Mouse (Mus musculus): ENCODE data around the gene Rnf44. TPM values are rescaled to one million over a fixed set of nuclear protein-coding genes. Genes with fewer than 3 reads are reported as not detected.

The Rnf44 gene
- 102 and 113 TPM in 2 replicates for polyA plus RNA-seq (2016; fragmentation: Nextera tagmentation; extraction: Ambion mirVana)

GRCm38 (mm10) chr13:54693558-54694347, at the start of gene Rnf44:
Gene Rnf44 (minus strand): TSS chr13:54693907.
- under 1% methylated on average over 84 of the region's 92 CpGs for WGBS
- ATAC-seq (ENCODE audit: low FRiP score): peak; percentile 98

GRCm38 (mm10) chr13:54738213-54738601, 44.5 kb upstream of the Rnf44 start:
- Histone ChIP-seq H3K36me3 (replicated peaks) (peaks cover 47% of the 10 kb centered on the region), H3K27me3 (peaks cover 56% of the 10 kb centered on the region), H3K9me3 (no peaks in the 10 kb centered on the region), H3K4me1 (peaks cover 24% of the 10 kb centered on the region), H3K4me2 (peak overlapping the region; percentile 55), H3K27ac (no peak overlapping the region), H3K9ac (0 out of 2 replicates have a peak overlapping the region, but pooled peaks have one; percentile 21), H3K4me3 (replicated peaks) (peak overlapping the region; percentile 32)
- ATAC-seq (ENCODE audit: low FRiP score): no peak
- 6% methylated on average over 34 of the region's 34 CpGs for WGBS

More at GRCm38 (mm10) chr13:54693558-54694347, at the start of gene Rnf44:
- Histone ChIP-seq H3K27ac (peak within 1 kb of the TSS; percentile 91), H3K27me3 (0 out of 2 replicates have a peak, but pooled peaks cover 4% of the 10 kb centered on the region), H3K36me3 (replicated peaks) (no peaks in the 10 kb centered on the region), H3K9me3 (no peaks in the 10 kb centered on the region), H3K9ac (peak within 1 kb of the TSS; percentile 95), H3K4me1 (peaks cover 23% of the 10 kb centered on the region), H3K4me3 (replicated peaks) (peak within 1 kb of the TSS; percentile 97), H3K4me2 (peak within 1 kb of the TSS; percentile 80)

GRCm38 (mm10) chr13:54737488-54738212, 43.9 kb upstream of the Rnf44 start:
- Histone ChIP-seq H3K36me3 (replicated peaks) (peaks cover 47% of the 10 kb centered on the region), H3K4me3 (replicated peaks) (peak overlapping the region; percentile 32), H3K9ac (0 out of 2 replicates have a peak overlapping the region, but pooled peaks have one; percentile 21), H3K27me3 (peaks cover 56% of the 10 kb centered on the region), H3K4me1 (peaks cover 24% of the 10 kb centered on the region), H3K27ac (no peak overlapping the region), H3K4me2 (peak overlapping the region; percentile 55), H3K9me3 (no peaks in the 10 kb centered on the region)
- 2% methylated on average over 76 of the region's 87 CpGs for WGBS
- ATAC-seq (ENCODE audit: low FRiP score): peak; percentile 71; the same call in 1 of the 2 replicates

GRCm38 (mm10) chr13:54736931-54737330, 43.2 kb upstream of the Rnf44 start:
- H3K4me2 ChIP-seq: no peak overlapping the region
- no peak overlapping the region for H3K9ac ChIP-seq
- H3K27me3 ChIP-seq: peaks cover 54% of the 10 kb centered on the region

GRCm38 (mm10) chr13:54726131-54726530, 32.4 kb upstream of the Rnf44 start:
- Histone ChIP-seq H3K4me2 (no peak overlapping the region), H3K27ac (no peak overlapping the region), H3K9ac (no peak overlapping the region), H3K27me3 (no peaks in the 10 kb centered on the region), H3K36me3 (replicated peaks) (no peaks in the 10 kb centered on the region), H3K4me3 (replicated peaks) (no peak overlapping the region), H3K9me3 (peaks cover 5% of the 10 kb centered on the region; the same call in 1 of the 2 replicates), H3K4me1 (no peaks in the 10 kb centered on the region)
- WGBS: 79% methylated on average over 11 of the region's 11 CpGs
- ATAC-seq (ENCODE audit: low FRiP score): no peak

More at GRCm38 (mm10) chr13:54736931-54737330, 43.2 kb upstream of the Rnf44 start:
- peaks cover 47% of the 10 kb centered on the region for H3K36me3 ChIP-seq (replicated peaks)
- 0 out of 2 replicates have a peak overlapping the region, but pooled peaks have one; percentile 32 for H3K4me3 ChIP-seq (replicated peaks)
- ATAC-seq (ENCODE audit: low FRiP score): no peak
- H3K4me1 ChIP-seq: peaks cover 24% of the 10 kb centered on the region
- WGBS: 30% methylated on average over 3 of the region's 3 CpGs
- no peaks in the 10 kb centered on the region for H3K9me3 ChIP-seq
- H3K27ac ChIP-seq: no peak overlapping the region

- Histone ChIP-seq H3K4me1 (no peaks in the 10 kb centered on the region), H3K4me2 (no peak overlapping the region), H3K4me3 (replicated peaks) (no peak overlapping the region), H3K9ac (no peak overlapping the region), H3K36me3 (replicated peaks) (no peaks in the 10 kb centered on the region), H3K27ac (no peak overlapping the region), H3K9me3 (peaks cover 5% of the 10 kb centered on the region; the same call in 1 of the 2 replicates), H3K27me3 (no peaks in the 10 kb centered on the region)
- ATAC-seq (ENCODE audit: low FRiP score): no peak
- WGBS: 88% methylated on average over 3 of the region's 3 CpGs
Observed at GRCm38 (mm10) chr13:54723143-54723542, 29.4 kb upstream of the Rnf44 start.

- 3% methylated on average over 5 of the region's 5 CpGs for WGBS
- ATAC-seq (ENCODE audit: low FRiP score): no peak
Observed at GRCm38 (mm10) chr13:54716916-54717315, 23.2 kb upstream of the Rnf44 start.

GRCm38 (mm10) chr13:54714996-54715395, 21.3 kb upstream of the Rnf44 start:
- ATAC-seq (ENCODE audit: low FRiP score): no peak
- Histone ChIP-seq H3K9ac (no peak overlapping the region), H3K4me2 (no peak overlapping the region), H3K27me3 (peaks cover 8% of the 10 kb centered on the region; the same call in 1 of the 2 replicates), H3K4me3 (replicated peaks) (no peak overlapping the region), H3K36me3 (replicated peaks) (no peaks in the 10 kb centered on the region), H3K4me1 (no peaks in the 10 kb centered on the region), H3K27ac (no peak overlapping the region), H3K9me3 (no peaks in the 10 kb centered on the region)
- WGBS: 82% methylated on average over 10 of the region's 10 CpGs

More at GRCm38 (mm10) chr13:54716916-54717315, 23.2 kb upstream of the Rnf44 start:
- Histone ChIP-seq H3K9me3 (no peaks in the 10 kb centered on the region), H3K9ac (no peak overlapping the region), H3K36me3 (replicated peaks) (no peaks in the 10 kb centered on the region), H3K4me3 (replicated peaks) (no peak overlapping the region), H3K4me2 (no peak overlapping the region), H3K27ac (no peak overlapping the region), H3K4me1 (no peaks in the 10 kb centered on the region), H3K27me3 (peaks cover 8% of the 10 kb centered on the region; the same call in 1 of the 2 replicates)

- Histone ChIP-seq H3K36me3 (replicated peaks) (no peaks in the 10 kb centered on the region), H3K9me3 (no peaks in the 10 kb centered on the region), H3K4me3 (replicated peaks) (no peak overlapping the region), H3K9ac (no peak overlapping the region), H3K27ac (no peak overlapping the region), H3K4me1 (no peaks in the 10 kb centered on the region), H3K27me3 (peaks cover 8% of the 10 kb centered on the region; the same call in 1 of the 2 replicates), H3K4me2 (no peak overlapping the region)
- no peak for ATAC-seq (ENCODE audit: low FRiP score)
- 41% methylated on average over 4 of the region's 4 CpGs for WGBS
Observed at GRCm38 (mm10) chr13:54714393-54714792, 20.7 kb upstream of the Rnf44 start.

- Histone ChIP-seq H3K9me3 (no peaks in the 10 kb centered on the region), H3K27ac (no peak overlapping the region), H3K27me3 (peaks cover 10% of the 10 kb centered on the region; the same call in 1 of the 2 replicates), H3K4me3 (replicated peaks) (no peak overlapping the region), H3K36me3 (replicated peaks) (no peaks in the 10 kb centered on the region), H3K9ac (no peak overlapping the region), H3K4me2 (no peak overlapping the region), H3K4me1 (no peaks in the 10 kb centered on the region)
- ATAC-seq (ENCODE audit: low FRiP score): no peak
- WGBS: 78% methylated on average over 3 of the region's 3 CpGs
Observed at GRCm38 (mm10) chr13:54710866-54711265, 17.2 kb upstream of the Rnf44 start.

GRCm38 (mm10) chr13:54704890-54705289, 11.2 kb upstream of the Rnf44 start:
- H3K27me3 ChIP-seq: 0 out of 2 replicates have a peak, but pooled peaks cover 8% of the 10 kb centered on the region
- no peak overlapping the region for H3K4me3 ChIP-seq (replicated peaks)
- no peaks in the 10 kb centered on the region for H3K4me1 ChIP-seq
- no peaks in the 10 kb centered on the region for H3K9me3 ChIP-seq
- H3K27ac ChIP-seq: no peak overlapping the region
- H3K9ac ChIP-seq: no peak overlapping the region
- WGBS: 51% methylated on average over 6 of the region's 6 CpGs
- no peak overlapping the region for H3K4me2 ChIP-seq
- no peaks in the 10 kb centered on the region for H3K36me3 ChIP-seq (replicated peaks)
- ATAC-seq (ENCODE audit: low FRiP score): no peak

- Histone ChIP-seq H3K4me3 (replicated peaks) (no peak overlapping the region), H3K27me3 (no peaks in the 10 kb centered on the region), H3K9me3 (no peaks in the 10 kb centered on the region), H3K9ac (no peak overlapping the region), H3K27ac (no peak overlapping the region), H3K4me1 (no peaks in the 10 kb centered on the region), H3K36me3 (replicated peaks) (no peaks in the 10 kb centered on the region), H3K4me2 (no peak overlapping the region)
- WGBS: 72% methylated on average over 7 of the region's 7 CpGs
- no peak for ATAC-seq (ENCODE audit: low FRiP score)
Observed at GRCm38 (mm10) chr13:54702507-54702906, 8.8 kb upstream of the Rnf44 start.

Measured in forebrain, embryonic 12.5 days (tissue).